12 mouse cellular contexts compared by ENCODE assay signal in the genomic region with DNA sequence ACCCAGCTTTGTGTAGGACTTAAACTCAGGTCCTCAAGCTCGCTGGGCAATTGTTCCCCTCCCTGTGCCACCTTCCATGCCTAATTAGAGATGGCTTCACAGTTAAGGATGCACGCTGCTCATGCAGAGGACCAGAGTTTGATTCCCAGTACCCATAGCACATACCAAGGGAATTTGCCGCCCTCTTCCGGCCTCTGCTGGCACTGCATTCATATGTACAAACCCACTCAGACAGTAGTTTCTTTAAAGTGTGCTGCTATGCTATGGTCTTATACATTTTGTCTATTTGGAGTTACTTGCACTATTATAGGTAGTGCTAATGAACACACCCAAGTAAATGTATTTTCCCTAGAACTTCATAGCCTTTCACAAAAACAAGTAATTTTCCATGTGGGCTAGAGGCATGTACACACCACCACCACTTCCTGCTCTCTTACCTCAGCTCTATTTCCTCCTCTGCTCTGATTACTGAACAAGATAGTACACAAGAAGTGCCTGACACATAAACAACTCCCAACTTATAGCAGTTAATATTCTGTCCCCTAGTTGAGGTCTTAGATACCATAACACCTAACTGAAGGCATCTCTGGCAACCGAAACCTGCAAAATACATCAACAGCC. TPM values are rescaled to one million over a fixed set of nuclear protein-coding genes. Genes with fewer than 3 reads are reported as not detected.
A peak's percentile ranks its signal among the peaks of the same experiment; 100 is the strongest.
DNase-seq lines count a peak whose midpoint lies in the region; ATAC-seq and TF ChIP-seq lines count a peak whose summit lies in the region.
"Had no signal": no experiment of that assay in that cellular context is flagged by ENCODE, and none has a peak within 500 bp of the region (broad histone marks: within the 10 kb centered on the region; RNA-seq: fewer than 3 reads in every experiment).

No protein-coding gene starts in this region.

- no peak overlapping the region for H3K27ac ChIP-seq in bone marrow, adult 2 months (ENCODE audit: control insufficient read depth, insufficient read depth, low read depth, low read length, poor library complexity)
- no peak overlapping the region for H3K27ac ChIP-seq in liver, postnatal 0 days (ENCODE audit: low read depth)
- no peak overlapping the region for H3K27ac ChIP-seq in heart, embryonic 12.5 days (ENCODE audit: poor library complexity, severe bottlenecking)
- H3K27ac ChIP-seq: hindbrain, embryonic 14.5 days; limb, embryonic 15.5 days had no signal

- peak; percentile 16 for DNase-seq in 3T3-L1 (ENCODE audit: low read depth, low spot score)
- peak; percentile 85 for DNase-seq in CD4-positive helper T cell, adult 2 months (ENCODE audit: low read depth, low spot score)
- peak; percentile 37 for DNase-seq in liver, postnatal 0 days
- DNase-seq in urinary bladder, postnatal 10 days (ENCODE audit: low spot score): no peak
- no peak for DNase-seq in frontal cortex, postnatal 36 days (ENCODE audit: low spot score in 2 of 2)
- DNase-seq: adrenal gland, adult 2 months; right cerebral cortex, postnatal 25 days had no signal

- H3K9ac ChIP-seq in liver, postnatal 0 days (replicated peaks): no peak overlapping the region
- H3K9ac ChIP-seq in heart, embryonic 12.5 days: no peak overlapping the region
- H3K9ac ChIP-seq: hindbrain, embryonic 14.5 days; limb, embryonic 15.5 days had no signal

- no peak for ATAC-seq in liver, postnatal 0 days
- ATAC-seq in heart, embryonic 12.5 days (ENCODE audit: insufficient number of reproducible peaks, low FRiP score): no peak

- peak; percentile 46; the same call in 1 of the 2 replicates for TF ChIP-seq CTCF in bone marrow, adult 2 months (IDR thresholded peaks at IDR 0.05; ENCODE audit: control insufficient read depth, insufficient read depth, low read length)
- TF ChIP-seq CTCF in liver, postnatal 0 days (IDR thresholded peaks at IDR 0.05; ENCODE audit: low read depth): peak; percentile 65

- peaks cover 1% of the 10 kb centered on the region for H3K4me1 ChIP-seq in bone marrow, adult 2 months (ENCODE audit: control insufficient read depth, insufficient read depth, low read length)
- peaks cover 4% of the 10 kb centered on the region for H3K4me1 ChIP-seq in liver, postnatal 0 days (ENCODE audit: insufficient read depth)
- peaks cover 8% of the 10 kb centered on the region for H3K4me1 ChIP-seq in heart, embryonic 12.5 days (replicated peaks)

- TF ChIP-seq EP300 in liver, postnatal 0 days (IDR thresholded peaks at IDR 0.05; ENCODE audit: low read depth): no peak

- TF ChIP-seq POLR2A in bone marrow, adult 2 months (IDR thresholded peaks at IDR 0.05; ENCODE audit: borderline replicate concordance, control insufficient read depth, low read depth, low read length): no peak

- H3K4me3 ChIP-seq in bone marrow, adult 2 months (replicated peaks; ENCODE audit: control insufficient read depth, low read depth, low read length): no peak overlapping the region
- no peak overlapping the region for H3K4me3 ChIP-seq in liver, postnatal 0 days (ENCODE audit: low read depth, low read length)
- H3K4me3 ChIP-seq in heart, embryonic 12.5 days: no peak overlapping the region
- H3K4me3 ChIP-seq: limb, embryonic 15.5 days; myocyte had no signal

- H3K4me2 ChIP-seq in liver, postnatal 0 days (ENCODE audit: low read depth, low read length): no peak overlapping the region
- no peak overlapping the region for H3K4me2 ChIP-seq in heart, embryonic 12.5 days
- H3K4me2 ChIP-seq: hindbrain, embryonic 14.5 days; limb, embryonic 15.5 days had no signal

- H3K27me3 ChIP-seq in liver, postnatal 0 days (ENCODE audit: insufficient read depth, low read length): no peaks in the 10 kb centered on the region
- H3K27me3 ChIP-seq in heart, embryonic 12.5 days (replicated peaks): no peaks in the 10 kb centered on the region
- H3K27me3 ChIP-seq: limb, embryonic 15.5 days had no signal

- no peaks in the 10 kb centered on the region for H3K36me3 ChIP-seq in liver, postnatal 0 days (replicated peaks; ENCODE audit: insufficient read depth, low read length)
- H3K36me3 ChIP-seq in heart, embryonic 12.5 days: no peaks in the 10 kb centered on the region
- H3K36me3 ChIP-seq: limb, embryonic 15.5 days had no signal

- H3K9me3 ChIP-seq in liver, postnatal 0 days (ENCODE audit: low read length): no peaks in the 10 kb centered on the region
- no peaks in the 10 kb centered on the region for H3K9me3 ChIP-seq in heart, embryonic 12.5 days (replicated peaks)
- H3K9me3 ChIP-seq: limb, embryonic 15.5 days had no signal

- WGBS in bone marrow, adult 2 months: 74% methylated on average over 5 of the region's 5 CpGs
- WGBS in liver, postnatal 0 days (ENCODE audit: insufficient replicate concordance): 69% methylated on average over 5 of the region's 5 CpGs
- WGBS in heart, embryonic 12.5 days: 67% methylated on average over 5 of the region's 5 CpGs

RNA-seq across cellular contexts. Expression of a gene that starts 57.4 kb away (rescaled TPM):
- polyA plus RNA-seq in bone marrow, adult 2 months (2011; ENCODE audit: insufficient read depth, insufficient read length, low replicate concordance, missing spikeins): 23.7 and 25.6 TPM in 2 replicates
- 33.6 and 37.3 TPM in 2 replicates for polyA plus RNA-seq in liver, postnatal 0 days (2015; fragmentation: Nextera tagmentation; extraction: Ambion mirVana)
- polyA plus RNA-seq in heart, embryonic 12.5 days (2016; fragmentation: Nextera tagmentation; extraction: Ambion mirVana): 80.2 and 80.8 TPM in 2 replicates

Comparison
In these comparisons a context has a peak if more than half of its experiments do, and no peak if none do; other contexts are left out.
1. DNase-seq: peak in 3T3-L1 (single experiment), CD4-positive helper T cell, adult 2 months (single experiment) and liver, postnatal 0 days (single experiment); none in urinary bladder, postnatal 10 days (single experiment) and frontal cortex, postnatal 36 days (0 of 2).